Mouse (Mus musculus) limb, embryonic 11.5 days (tissue): ENCODE results near the gene Slc7a6os. TPM values are rescaled to one million over a fixed set of nuclear protein-coding genes. Genes with fewer than 3 reads are reported as not detected.

ENCODE experiments used
- ATAC-seq: fragments of 200-750 bp; cut with Nextera tagmentation; 2 replicates; pipeline ENCODE4 v1.8.0; 2017; ENCODE audit warnings: low read depth; ENCODE audit not compliant: insufficient number of reproducible peaks, low FRiP score, low TSS enrichment
- DNase-seq: peaks from one replicate; pipeline ENCODE4 v3.0.0-alpha.2; 2015; ENCODE audit warnings: low spot score
- H3K27ac ChIP-seq: fragments of 300-500 bp; sonication (generic); replicated peaks from 2 replicates; pipeline ENCODE4 v1.5.1; 2014; ENCODE audit warnings: low read depth, mild to moderate bottlenecking, low read length
- H3K27me3 ChIP-seq: fragments of 300-500 bp; sonication (generic); 2 replicates; pipeline ENCODE4 v1.6.1; 2014; ENCODE audit warnings: mild to moderate bottlenecking, low read length, mixed read lengths; ENCODE audit not compliant: control insufficient read depth, insufficient read depth
- H3K36me3 ChIP-seq: fragments of 300-500 bp; sonication (generic); 2 replicates; pipeline ENCODE4 v1.6.1; 2014; ENCODE audit warnings: mild to moderate bottlenecking, low read length, moderate library complexity, mixed read lengths; ENCODE audit not compliant: control insufficient read depth, insufficient read depth
- H3K4me1 ChIP-seq: fragments of 300-500 bp; sonication (generic); 2 replicates; pipeline ENCODE4 v1.6.1; 2014; ENCODE audit warnings: low read length, mixed read lengths; ENCODE audit not compliant: control insufficient read depth, insufficient read depth
- H3K4me2 ChIP-seq: fragments of 300-500 bp; sonication (generic); 2 replicates; pipeline ENCODE4 v1.6.1; 2014; ENCODE audit warnings: low read depth, mild to moderate bottlenecking, moderate library complexity; ENCODE audit not compliant: severe bottlenecking
- H3K4me3 ChIP-seq: fragments of 300-500 bp; sonication (generic); 2 replicates; pipeline ENCODE4 v1.5.1; 2014; ENCODE audit warnings: low read depth, low read length
- H3K9ac ChIP-seq: fragments of 300-500 bp; sonication (generic); 2 replicates; pipeline ENCODE4 v1.6.1; 2014; ENCODE audit warnings: mild to moderate bottlenecking, low read length
- H3K9me3 ChIP-seq: fragments of 300-500 bp; sonication (generic); 2 replicates; pipeline ENCODE4 v1.6.1; 2016; ENCODE audit warnings: low read length; ENCODE audit not compliant: control insufficient read depth
- WGBS: fragments of 180-500 bp; shearing (Covaris S2); extraction: QIAGEN DNeasy Blood & Tissue Kit; methylation state at CpG from one replicate; pipeline ENCODE4 v1.1.7; 2014; 5-methylcytosine and 5-hydroxymethylcytosine counted together
- polyA plus RNA-seq: library from polyadenylated mRNA; unstranded; fragments of >200 nt; fragmentation: Nextera tagmentation; extraction: Ambion mirVana; gene quantifications from 2 replicates; pipeline ENCODE4 v1.2.1, GENCODE M21; 2014

The Slc7a6os gene
- polyA plus RNA-seq, 1 experiment from 2014 or later, result 50.8 TPM

GRCm38 (mm10) chr8:106169934-106170480 is 40.7 kb downstream of the Slc7a6os start:
- H3K27ac ChIP-seq, result no peak overlapping the region

DNA sequence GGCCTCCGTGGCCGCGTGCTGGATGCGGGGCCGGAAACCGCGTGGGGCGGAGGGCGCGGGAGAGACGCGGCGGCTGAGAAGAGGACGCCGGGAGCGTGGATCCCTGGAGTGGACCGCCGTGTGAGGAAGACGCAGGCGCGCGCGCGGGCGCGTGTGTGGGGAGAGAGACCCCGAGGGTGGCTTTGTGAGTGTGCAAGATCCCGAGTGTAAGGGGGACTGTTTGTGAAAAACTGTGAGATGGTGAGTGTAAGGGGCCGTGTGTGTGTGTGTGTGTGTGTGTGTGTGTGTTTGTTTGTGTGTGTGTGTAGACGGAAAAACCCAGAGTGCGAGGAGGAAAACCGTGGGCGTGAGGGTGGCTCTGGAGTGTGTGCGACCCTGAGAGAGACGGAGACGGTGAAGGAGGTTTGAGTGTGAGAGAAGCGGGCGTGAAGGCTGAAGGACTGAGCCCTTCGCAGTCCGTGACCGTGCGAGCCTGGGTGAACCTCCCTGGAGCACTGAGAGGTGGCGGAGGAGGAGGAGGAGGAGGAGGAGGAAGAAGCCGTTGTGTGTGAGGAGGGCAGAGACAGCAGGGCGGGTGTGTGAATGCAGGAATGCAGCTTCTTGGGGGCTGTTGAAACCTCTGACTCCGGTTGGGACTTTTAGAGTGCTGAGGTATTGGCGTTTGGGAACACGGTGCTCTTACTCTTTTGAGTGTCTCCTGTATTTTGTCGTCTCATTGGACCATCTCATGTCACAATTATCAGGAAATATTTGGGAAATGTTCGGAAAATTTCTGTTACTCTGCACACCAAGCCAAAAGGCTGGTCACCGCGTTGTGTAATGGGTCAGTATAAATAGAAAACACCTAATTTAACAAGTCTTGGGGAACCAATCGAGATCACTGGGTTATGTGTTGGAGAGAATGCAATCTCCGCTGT is 41.5 kb downstream of the Slc7a6os start:
- DNase-seq (peak; percentile 66), ATAC-seq (peak; percentile 64)
- peak overlapping the region; percentile 91 for H3K9ac ChIP-seq
- WGBS, result 1% methylated on average over 53 of the region's 54 CpGs
- no peaks in the 10 kb centered on the region for H3K27me3 ChIP-seq
- peak overlapping the region; percentile 94 for H3K4me2 ChIP-seq
- no peaks in the 10 kb centered on the region for H3K36me3 ChIP-seq
- no peaks in the 10 kb centered on the region for H3K9me3 ChIP-seq
- H3K4me1 ChIP-seq, result peaks cover 7% of the 10 kb centered on the region; the same call in 1 of the 2 replicates
- H3K27ac ChIP-seq, result peak overlapping the region; percentile 82
- peak overlapping the region; percentile 92 for H3K4me3 ChIP-seq

More at GRCm38 (mm10) chr8:106169934-106170480, 40.7 kb downstream of the Slc7a6os start:
- 40% methylated on average over 6 of the region's 6 CpGs for WGBS
- DNase-seq (no peak), ATAC-seq (no peak)
- Histone ChIP-seq H3K36me3 (no peaks in the 10 kb centered on the region), H3K9me3 (no peaks in the 10 kb centered on the region), H3K9ac (peak overlapping the region; percentile 91; the same call in 1 of the 2 replicates), H3K4me1 (peaks cover 7% of the 10 kb centered on the region; the same call in 1 of the 2 replicates), H3K27me3 (no peaks in the 10 kb centered on the region), H3K4me3 (peak overlapping the region; percentile 92), H3K4me2 (peak overlapping the region; percentile 94)

DNA sequence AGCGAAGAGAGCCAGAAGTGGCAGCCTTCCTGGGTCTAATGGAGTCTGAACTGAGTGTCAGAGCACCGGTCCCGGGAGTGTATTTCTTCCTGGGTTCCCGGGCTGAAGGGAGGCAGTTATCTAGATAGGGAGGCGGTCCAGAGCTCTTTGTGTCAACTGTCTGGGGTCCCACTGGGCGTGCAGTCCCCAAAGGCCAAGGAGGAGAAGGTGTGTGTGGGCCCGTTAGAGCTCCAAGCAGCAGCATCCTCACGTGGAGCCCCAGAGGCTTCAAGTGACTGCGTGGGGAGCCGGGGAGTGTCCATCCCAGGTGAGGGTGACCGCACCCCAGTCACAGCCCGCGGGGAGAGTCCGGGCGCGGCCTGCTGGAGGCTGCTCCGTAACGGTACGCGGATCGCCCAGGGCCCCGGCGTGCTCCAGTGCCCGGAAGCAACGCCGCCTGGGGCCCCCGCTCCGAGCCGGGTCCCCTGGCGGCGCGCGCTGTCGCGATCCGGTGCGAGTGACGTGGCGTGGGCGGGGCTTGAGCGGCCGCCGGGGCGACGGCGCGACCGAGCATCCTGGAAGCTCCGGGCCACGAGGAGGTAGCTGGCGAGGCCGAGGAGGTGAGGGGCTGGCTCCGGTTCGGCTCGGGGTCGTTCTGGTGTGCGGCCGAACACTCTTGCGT is 42.2 kb downstream of the Slc7a6os start, which contains the start of gene Slc7a6:
Slc7a6 (plus strand) TSS at position 502 of the 661 bp plus-strand sequence.
- Histone ChIP-seq H3K36me3 (peaks cover 3% of the 10 kb centered on the region; the same call in 1 of the 2 replicates), H3K4me1 (peaks cover 7% of the 10 kb centered on the region; the same call in 1 of the 2 replicates), H3K9ac (peak within 1 kb of the TSS; percentile 91), H3K9me3 (no peaks in the 10 kb centered on the region), H3K27ac (peak within 1 kb of the TSS; percentile 82), H3K4me3 (peak within 1 kb of the TSS; percentile 92), H3K27me3 (no peaks in the 10 kb centered on the region), H3K4me2 (peak within 1 kb of the TSS; percentile 94)
- DNase-seq, result peak; percentile 88
- peak; percentile 76; the same call in 1 of the 2 replicates for ATAC-seq
- under 1% methylated on average over 56 of the region's 59 CpGs for WGBS

DNA sequence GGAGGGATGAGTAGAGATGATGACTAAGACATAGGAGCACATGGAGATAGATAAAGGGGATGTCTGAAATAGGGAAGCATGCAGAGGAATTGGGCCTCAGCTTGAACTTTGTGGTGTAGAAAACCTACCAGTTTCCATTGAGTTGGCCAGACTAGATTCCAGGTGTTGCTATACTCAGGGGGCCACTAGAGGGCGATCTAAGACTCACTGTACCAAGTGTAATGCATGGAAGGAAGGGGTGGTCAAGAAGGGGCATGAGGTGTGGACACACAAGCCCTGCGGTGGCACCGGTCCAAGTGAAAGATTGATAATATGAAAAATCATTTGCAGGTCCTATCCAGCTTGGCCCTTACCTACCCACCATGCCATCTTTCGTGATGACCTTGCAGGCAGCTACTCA is 45.3 kb downstream of the Slc7a6os start:
- WGBS, result 46% methylated on average over 4 of the region's 4 CpGs
- peaks cover 7% of the 10 kb centered on the region; the same call in 1 of the 2 replicates for H3K4me1 ChIP-seq
- no peak overlapping the region for H3K4me2 ChIP-seq
- no peak overlapping the region for H3K27ac ChIP-seq
- ATAC-seq (no peak), DNase-seq (peak; percentile 80)
- no peaks in the 10 kb centered on the region for H3K9me3 ChIP-seq
- peaks cover 10% of the 10 kb centered on the region; the same call in 1 of the 2 replicates for H3K36me3 ChIP-seq
- H3K27me3 ChIP-seq, result no peaks in the 10 kb centered on the region
- H3K4me3 ChIP-seq, result no peak overlapping the region
- no peak overlapping the region for H3K9ac ChIP-seq

DNA sequence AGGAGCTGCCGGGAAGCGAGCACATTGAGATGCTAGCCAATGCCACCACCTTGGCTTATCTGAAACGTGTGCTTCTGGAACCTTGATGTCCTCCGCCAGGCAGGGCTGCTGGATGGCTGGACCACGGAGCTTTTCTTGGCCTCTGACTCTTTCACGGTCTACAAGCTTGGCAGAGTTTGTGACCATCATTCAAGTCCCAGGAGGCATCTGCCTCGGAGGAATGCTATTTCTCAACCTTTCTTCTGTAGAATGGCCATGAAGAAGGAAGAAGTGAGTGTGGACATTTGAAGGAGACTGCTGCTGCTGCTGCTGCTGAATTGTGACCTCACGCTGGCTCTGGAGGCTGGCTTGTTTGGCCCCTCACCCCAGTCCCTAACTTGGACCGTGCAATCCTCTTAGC is 47.5 kb downstream of the Slc7a6os start:
- no peak overlapping the region for H3K27ac ChIP-seq
- ATAC-seq (no peak), DNase-seq (no peak)
- H3K4me3 ChIP-seq, result no peak overlapping the region
- 91% methylated on average over 9 of the region's 9 CpGs for WGBS
- H3K4me2 ChIP-seq, result no peak overlapping the region
- H3K27me3 ChIP-seq, result no peaks in the 10 kb centered on the region
- H3K9ac ChIP-seq, result no peak overlapping the region
- H3K36me3 ChIP-seq, result peaks cover 10% of the 10 kb centered on the region; the same call in 1 of the 2 replicates
- no peaks in the 10 kb centered on the region for H3K9me3 ChIP-seq
- H3K4me1 ChIP-seq, result peaks cover 3% of the 10 kb centered on the region; the same call in 1 of the 2 replicates

DNA sequence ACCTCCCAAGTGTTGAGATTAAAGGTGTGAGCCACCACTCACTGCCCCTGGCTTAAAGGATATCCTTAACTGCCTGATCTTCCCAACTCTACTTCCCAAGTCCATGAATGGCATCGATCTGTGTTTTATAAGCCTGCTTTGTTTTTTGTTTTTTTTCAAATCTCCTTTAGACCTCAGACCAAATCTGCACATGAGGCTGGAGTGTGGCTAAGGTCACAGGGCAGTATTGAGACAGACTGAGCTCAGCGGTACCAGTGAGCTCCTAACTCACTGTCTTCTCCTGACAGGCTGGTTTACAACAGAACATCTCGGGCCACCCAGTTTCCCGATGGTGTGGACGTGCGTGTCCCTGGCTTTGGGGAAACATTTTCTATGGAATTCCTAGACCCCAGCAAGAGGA is 50.9 kb downstream of the Slc7a6os start:
- no peak for DNase-seq

DNA sequence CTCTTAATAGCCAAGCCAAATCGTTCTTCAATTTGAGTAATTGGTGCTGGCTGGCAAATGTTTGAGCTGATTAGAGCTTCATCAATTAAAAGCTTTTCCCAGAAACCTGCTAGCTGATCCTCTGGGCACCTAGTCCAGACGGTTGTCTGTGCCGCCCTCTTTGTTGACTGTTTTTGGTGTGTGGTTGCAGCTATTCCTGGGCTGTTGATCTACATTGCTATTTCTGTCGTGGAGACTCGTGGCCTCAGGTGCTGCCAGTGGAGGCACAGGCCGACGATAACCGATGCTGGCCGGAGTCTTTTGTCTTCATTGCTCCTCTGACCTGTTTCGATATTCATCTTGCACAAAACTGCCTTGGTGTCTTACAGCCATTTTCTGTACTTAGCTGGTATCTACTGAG is 52.4 kb downstream of the Slc7a6os start:
- Histone ChIP-seq H3K27ac (no peak overlapping the region), H3K4me2 (no peak overlapping the region), H3K9ac (no peak overlapping the region), H3K36me3 (peaks cover 7% of the 10 kb centered on the region; the same call in 1 of the 2 replicates), H3K4me3 (no peak overlapping the region), H3K27me3 (no peaks in the 10 kb centered on the region), H3K4me1 (no peaks in the 10 kb centered on the region), H3K9me3 (no peaks in the 10 kb centered on the region)
- no peak for ATAC-seq
- WGBS, result 86% methylated on average over 10 of the region's 10 CpGs
- no peak for DNase-seq

More for the DNA sequence above, 50.9 kb downstream of the Slc7a6os start:
- WGBS, result 90% methylated on average over 6 of the region's 6 CpGs
- Histone ChIP-seq H3K9ac (no peak overlapping the region), H3K4me3 (no peak overlapping the region), H3K36me3 (peaks cover 10% of the 10 kb centered on the region; the same call in 1 of the 2 replicates), H3K4me2 (no peak overlapping the region), H3K27me3 (no peaks in the 10 kb centered on the region), H3K27ac (no peak overlapping the region), H3K4me1 (no peaks in the 10 kb centered on the region), H3K9me3 (no peaks in the 10 kb centered on the region)
- no peak for ATAC-seq

DNA sequence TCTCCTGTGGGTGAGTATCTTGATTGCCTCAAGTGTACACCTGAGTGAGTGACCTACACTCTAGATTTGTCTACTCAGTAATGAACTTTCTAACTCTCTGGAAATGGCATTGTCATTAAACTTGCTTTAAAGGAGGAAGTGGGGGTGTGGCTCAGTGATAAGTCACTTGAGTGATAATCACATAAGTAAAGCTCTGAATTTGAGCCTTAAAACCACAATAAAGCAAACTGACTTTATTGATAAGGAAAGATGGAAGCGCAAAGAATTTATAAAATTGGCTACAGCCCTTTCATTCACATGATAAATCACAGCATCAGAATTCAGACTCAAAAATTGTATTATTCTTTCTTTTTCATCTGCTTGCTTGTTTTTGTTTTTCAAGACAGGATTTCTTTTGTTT is 53.3 kb downstream of the Slc7a6os start:
- no peak for ATAC-seq
- no peak overlapping the region for H3K9ac ChIP-seq
- 92% methylated on average over 1 of the region's 1 CpGs for WGBS

More for the DNA sequence above, 53.3 kb downstream of the Slc7a6os start:
- H3K27me3 ChIP-seq, result no peaks in the 10 kb centered on the region
- H3K4me3 ChIP-seq, result no peak overlapping the region
- H3K36me3 ChIP-seq, result peaks cover 4% of the 10 kb centered on the region; the same call in 1 of the 2 replicates
- no peak overlapping the region for H3K4me2 ChIP-seq
- H3K4me1 ChIP-seq, result no peaks in the 10 kb centered on the region
- H3K9me3 ChIP-seq, result no peaks in the 10 kb centered on the region
- DNase-seq, result no peak
- no peak overlapping the region for H3K27ac ChIP-seq
